Mouse (Mus musculus) stomach, embryonic 16.5 days (tissue): Measurements from ENCODE around the gene Bst1. TPM values are rescaled to one million over a fixed set of nuclear protein-coding genes. Genes with fewer than 3 reads are reported as not detected.

ENCODE experiments used
- ATAC-seq: fragments of 200-750 bp; cut with Nextera tagmentation; 2 replicates; pipeline ENCODE4 v1.8.0; 2017; ENCODE audit warnings: moderate number of reproducible peaks, moderate TSS enrichment; ENCODE audit not compliant: insufficient read depth, low FRiP score
- H3K27ac ChIP-seq: fragments of 300-500 bp; sonication (generic); 2 replicates; pipeline ENCODE4 v1.5.1; 2014; ENCODE audit warnings: low read length
- H3K27me3 ChIP-seq: fragments of 300-500 bp; sonication (generic); 2 replicates; pipeline ENCODE4 v1.6.1; 2014; ENCODE audit warnings: low read length, control low read depth, mixed read lengths; ENCODE audit not compliant: control insufficient read depth, insufficient read depth
- H3K36me3 ChIP-seq: fragments of 300-500 bp; sonication (generic); 2 replicates; pipeline ENCODE4 v1.6.1; 2014; ENCODE audit warnings: low read length; ENCODE audit not compliant: control insufficient read depth, insufficient read depth
- H3K4me1 ChIP-seq: fragments of 300-500 bp; sonication (generic); 2 replicates; pipeline ENCODE4 v1.6.1; 2014; ENCODE audit warnings: low read length, control low read depth, mixed read lengths; ENCODE audit not compliant: control insufficient read depth, insufficient read depth
- H3K4me2 ChIP-seq: fragments of 300-500 bp; sonication (generic); 2 replicates; pipeline ENCODE4 v1.6.1; 2014; ENCODE audit warnings: low read depth, low read length, mixed read lengths
- H3K4me3 ChIP-seq: fragments of 300-500 bp; sonication (generic); replicated peaks from 2 replicates; pipeline ENCODE4 v1.5.1; 2014; ENCODE audit warnings: mild to moderate bottlenecking, low read length
- H3K9ac ChIP-seq: fragments of 300-500 bp; sonication (generic); 2 replicates; pipeline ENCODE4 v1.6.1; 2014; ENCODE audit warnings: low read length
- H3K9me3 ChIP-seq: fragments of 300-500 bp; sonication (generic); replicated peaks from 2 replicates; pipeline ENCODE4 v1.6.1; 2016; ENCODE audit warnings: low read length, control low read depth; ENCODE audit not compliant: control insufficient read depth
- WGBS: fragments of 180-500 bp; shearing (Covaris S2); extraction: QIAGEN DNeasy Blood & Tissue Kit; methylation state at CpG from one replicate; pipeline ENCODE4 v1.1.7; 2014; 5-methylcytosine and 5-hydroxymethylcytosine counted together
- polyA plus RNA-seq: library from polyadenylated mRNA; unstranded; fragments of >200 nt; fragmentation: Nextera tagmentation; extraction: Ambion mirVana; gene quantifications from 2 replicates; pipeline ENCODE4 v1.2.1, GENCODE M21; 2015

Bst1 gene
- polyA plus RNA-seq, 1 experiment from 2014 or later = 3.0 TPM

- no peak overlapping the region for H3K27ac ChIP-seq
- H3K4me2 ChIP-seq = no peak overlapping the region
- no peak for ATAC-seq
- peaks cover 5% of the 10 kb centered on the region; the same call in 1 of the 2 replicates for H3K4me1 ChIP-seq
- no peaks in the 10 kb centered on the region for H3K36me3 ChIP-seq
- H3K27me3 ChIP-seq = no peaks in the 10 kb centered on the region
- H3K4me3 ChIP-seq = no peak overlapping the region
- H3K9me3 ChIP-seq = no peaks in the 10 kb centered on the region
- H3K9ac ChIP-seq = no peak overlapping the region
- 89% methylated on average over 4 of the region's 4 CpGs for WGBS
Observed at GRCm38 (mm10) chr5:43786607-43787006, 32.1 kb upstream of the Bst1 start.

- no peak for ATAC-seq
- Histone ChIP-seq H3K36me3 (no peaks in the 10 kb centered on the region), H3K9me3 (no peaks in the 10 kb centered on the region), H3K9ac (no peak overlapping the region), H3K4me2 (no peak overlapping the region), H3K27ac (no peak overlapping the region), H3K4me1 (no peaks in the 10 kb centered on the region), H3K27me3 (no peaks in the 10 kb centered on the region), H3K4me3 (no peak overlapping the region)
- WGBS = 50% methylated on average over 9 of the region's 9 CpGs
Observed at GRCm38 (mm10) chr5:43787976-43788752, 30.5 kb upstream of the Bst1 start.

- Histone ChIP-seq H3K36me3 (no peaks in the 10 kb centered on the region), H3K9ac (no peak overlapping the region), H3K4me2 (no peak overlapping the region), H3K27me3 (no peaks in the 10 kb centered on the region), H3K9me3 (no peaks in the 10 kb centered on the region), H3K4me1 (no peaks in the 10 kb centered on the region), H3K4me3 (no peak overlapping the region), H3K27ac (no peak overlapping the region)
- 80% methylated on average over 5 of the region's 5 CpGs for WGBS
- no peak for ATAC-seq
Observed at GRCm38 (mm10) chr5:43792354-43792753, 26.3 kb upstream of the Bst1 start.

- 73% methylated on average over 5 of the region's 5 CpGs for WGBS
- Histone ChIP-seq H3K36me3 (no peaks in the 10 kb centered on the region), H3K9ac (no peak overlapping the region)
Observed at GRCm38 (mm10) chr5:43799530-43799929, 19.2 kb upstream of the Bst1 start.

GRCm38 (mm10) chr5:43800700-43801099 lies 18.0 kb upstream of the Bst1 start:
- WGBS = 54% methylated on average over 1 of the region's 1 CpGs
- Histone ChIP-seq H3K4me1 (no peaks in the 10 kb centered on the region), H3K36me3 (no peaks in the 10 kb centered on the region), H3K4me2 (no peak overlapping the region), H3K27me3 (no peaks in the 10 kb centered on the region), H3K4me3 (no peak overlapping the region), H3K9me3 (no peaks in the 10 kb centered on the region), H3K9ac (no peak overlapping the region), H3K27ac (no peak overlapping the region)
- no peak for ATAC-seq

More at GRCm38 (mm10) chr5:43799530-43799929, 19.2 kb upstream of the Bst1 start:
- no peak overlapping the region for H3K27ac ChIP-seq
- H3K4me1 ChIP-seq = no peaks in the 10 kb centered on the region
- no peak for ATAC-seq
- H3K4me3 ChIP-seq = no peak overlapping the region
- H3K27me3 ChIP-seq = no peaks in the 10 kb centered on the region
- H3K9me3 ChIP-seq = no peaks in the 10 kb centered on the region
- H3K4me2 ChIP-seq = no peak overlapping the region

GRCm38 (mm10) chr5:43801253-43801652 lies 17.4 kb upstream of the Bst1 start:
- no peak for ATAC-seq
- Histone ChIP-seq H3K27me3 (no peaks in the 10 kb centered on the region), H3K27ac (no peak overlapping the region), H3K4me3 (no peak overlapping the region), H3K4me1 (no peaks in the 10 kb centered on the region), H3K4me2 (no peak overlapping the region), H3K36me3 (no peaks in the 10 kb centered on the region), H3K9me3 (no peaks in the 10 kb centered on the region), H3K9ac (no peak overlapping the region)

GRCm38 (mm10) chr5:43801798-43802197 lies 16.9 kb upstream of the Bst1 start:
- no peaks in the 10 kb centered on the region for H3K4me1 ChIP-seq
- H3K9me3 ChIP-seq = no peaks in the 10 kb centered on the region
- ATAC-seq = no peak
- no peak overlapping the region for H3K27ac ChIP-seq
- no peaks in the 10 kb centered on the region for H3K36me3 ChIP-seq
- no peak overlapping the region for H3K4me2 ChIP-seq
- WGBS = 64% methylated on average over 4 of the region's 4 CpGs
- no peaks in the 10 kb centered on the region for H3K27me3 ChIP-seq
- no peak overlapping the region for H3K4me3 ChIP-seq
- no peak overlapping the region for H3K9ac ChIP-seq

GRCm38 (mm10) chr5:43805401-43805800 lies 13.3 kb upstream of the Bst1 start:
- H3K27ac ChIP-seq = no peak overlapping the region
- ATAC-seq = no peak
- no peak overlapping the region for H3K9ac ChIP-seq
- no peaks in the 10 kb centered on the region for H3K36me3 ChIP-seq
- H3K4me3 ChIP-seq = no peak overlapping the region
- no peaks in the 10 kb centered on the region for H3K27me3 ChIP-seq
- H3K9me3 ChIP-seq = no peaks in the 10 kb centered on the region
- H3K4me2 ChIP-seq = no peak overlapping the region
- 60% methylated on average over 2 of the region's 2 CpGs for WGBS
- H3K4me1 ChIP-seq = no peaks in the 10 kb centered on the region

- Histone ChIP-seq H3K36me3 (no peaks in the 10 kb centered on the region), H3K4me3 (no peak overlapping the region), H3K27me3 (no peaks in the 10 kb centered on the region), H3K9ac (no peak overlapping the region), H3K27ac (no peak overlapping the region), H3K9me3 (no peaks in the 10 kb centered on the region), H3K4me1 (no peaks in the 10 kb centered on the region), H3K4me2 (no peak overlapping the region)
- 86% methylated on average over 7 of the region's 7 CpGs for WGBS
- ATAC-seq = no peak
Observed at GRCm38 (mm10) chr5:43806340-43806739, 12.3 kb upstream of the Bst1 start.
